Mouse (Mus musculus) hindbrain, embryonic 11.5 days (tissue): ENCODE results near the gene Smarcc2. TPM values are rescaled to one million over a fixed set of nuclear protein-coding genes. Genes with fewer than 3 reads are reported as not detected.

ENCODE experiments used
- ATAC-seq: fragments of 200-750 bp; cut with Nextera tagmentation; 2 replicates; pipeline ENCODE4 v1.8.0; 2017; ENCODE audit warnings: mild to moderate bottlenecking, moderate TSS enrichment, moderate library complexity; ENCODE audit not compliant: low FRiP score
- DNase-seq: peaks from one replicate; pipeline ENCODE4 v3.0.0-alpha.2; 2015; ENCODE audit warnings: low spot score
- H3K27ac ChIP-seq: fragments of 300-500 bp; sonication (generic); 2 replicates; pipeline ENCODE4 v1.5.1; 2014; ENCODE audit warnings: mild to moderate bottlenecking, low read depth, low read length
- H3K27me3 ChIP-seq: fragments of 300-500 bp; sonication (generic); 2 replicates; pipeline ENCODE4 v1.6.1; 2014; ENCODE audit warnings: mild to moderate bottlenecking, low read length, moderate library complexity, mixed read lengths; ENCODE audit not compliant: control insufficient read depth, insufficient read depth
- H3K36me3 ChIP-seq: fragments of 300-500 bp; sonication (generic); 2 replicates; pipeline ENCODE4 v1.6.1; 2014; ENCODE audit warnings: mild to moderate bottlenecking, low read length, moderate library complexity, mixed read lengths; ENCODE audit not compliant: control insufficient read depth, insufficient read depth
- H3K4me1 ChIP-seq: fragments of 300-500 bp; sonication (generic); replicated peaks from 2 replicates; pipeline ENCODE4 v1.6.1; 2014; ENCODE audit warnings: low read length, mixed read lengths; ENCODE audit not compliant: control insufficient read depth, insufficient read depth
- H3K4me2 ChIP-seq: fragments of 300-500 bp; sonication (generic); replicated peaks from 2 replicates; pipeline ENCODE4 v1.6.1; 2014; ENCODE audit warnings: mild to moderate bottlenecking, low read depth, low read length
- H3K4me3 ChIP-seq: fragments of 300-500 bp; sonication (generic); 2 replicates; pipeline ENCODE4 v1.5.1; 2014; ENCODE audit warnings: low read depth, low read length
- H3K9ac ChIP-seq: fragments of 300-500 bp; sonication (generic); 2 replicates; pipeline ENCODE4 v1.6.1; 2014; ENCODE audit warnings: low read depth, low read length
- H3K9me3 ChIP-seq: fragments of 300-500 bp; sonication (generic); 2 replicates; pipeline ENCODE4 v1.6.1; 2016; ENCODE audit warnings: low read length; ENCODE audit not compliant: control insufficient read depth
- WGBS: fragments of 180-500 bp; shearing (Covaris S2); extraction: QIAGEN DNeasy Blood & Tissue Kit; methylation state at CpG from one replicate; pipeline ENCODE4 v1.1.7; 2014; 5-methylcytosine and 5-hydroxymethylcytosine counted together
- polyA plus RNA-seq: library from polyadenylated mRNA; unstranded; fragments of >200 nt; fragmentation: Nextera tagmentation; extraction: Ambion mirVana; gene quantifications from 2 replicates; pipeline ENCODE4 v1.2.1, GENCODE M21; 2014

Smarcc2 gene
- 126 and 170 TPM in 2 replicates for polyA plus RNA-seq

DNA sequence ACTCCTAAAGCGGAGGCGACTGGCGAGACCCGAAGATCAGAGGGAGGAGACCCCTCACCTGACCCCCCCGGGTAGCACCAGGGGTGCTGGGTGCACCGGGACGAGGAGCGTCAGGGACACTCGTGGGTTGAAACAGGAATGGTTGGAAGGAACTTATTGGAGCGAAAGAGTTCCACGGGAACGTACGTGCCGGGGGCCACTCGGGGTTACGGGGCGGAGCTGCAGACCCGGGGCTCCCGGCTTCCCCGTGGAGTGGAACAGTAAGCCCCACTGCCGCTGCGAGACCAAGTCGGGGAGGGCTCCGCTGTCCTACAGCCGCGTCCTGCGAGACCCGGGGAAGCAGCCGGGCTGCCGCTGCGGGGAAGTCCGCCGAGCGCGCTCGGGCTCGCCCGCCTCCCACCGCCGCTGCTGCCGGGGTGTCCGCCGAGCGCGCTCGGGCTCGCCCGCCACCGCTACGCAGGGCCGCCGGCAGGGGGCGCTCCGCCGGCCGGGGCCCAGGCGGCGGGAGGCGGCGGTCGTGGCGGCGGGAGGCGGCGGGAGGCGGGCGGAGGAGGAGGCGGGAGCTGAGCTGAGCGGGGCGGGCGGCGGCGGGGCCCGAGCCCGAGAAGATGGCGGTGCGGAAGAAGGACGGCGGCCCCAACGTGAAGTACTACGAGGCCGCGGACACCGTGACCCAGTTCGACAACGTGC, at the start of gene Smarcc2:
Gene Smarcc2, plus strand, starts transcription at position 530 of the 690 bp plus-strand sequence.
- Histone ChIP-seq H3K27me3 (no peaks in the 10 kb centered on the region), H3K4me2 (peak within 1 kb of the TSS; percentile 79), H3K9ac (peak within 1 kb of the TSS; percentile 99), H3K27ac (peak within 1 kb of the TSS; percentile 96), H3K9me3 (no peaks in the 10 kb centered on the region), H3K36me3 (peaks cover under 1% of the 10 kb centered on the region; the same call in 1 of the 2 replicates), H3K4me1 (0 out of 2 replicates have a peak, but pooled peaks cover 2% of the 10 kb centered on the region), H3K4me3 (peak within 1 kb of the TSS; percentile 97)
- peak; percentile 77 for ATAC-seq
- DNase-seq, result peak; percentile 90
- under 1% methylated on average over 46 of the region's 86 CpGs for WGBS

DNA sequence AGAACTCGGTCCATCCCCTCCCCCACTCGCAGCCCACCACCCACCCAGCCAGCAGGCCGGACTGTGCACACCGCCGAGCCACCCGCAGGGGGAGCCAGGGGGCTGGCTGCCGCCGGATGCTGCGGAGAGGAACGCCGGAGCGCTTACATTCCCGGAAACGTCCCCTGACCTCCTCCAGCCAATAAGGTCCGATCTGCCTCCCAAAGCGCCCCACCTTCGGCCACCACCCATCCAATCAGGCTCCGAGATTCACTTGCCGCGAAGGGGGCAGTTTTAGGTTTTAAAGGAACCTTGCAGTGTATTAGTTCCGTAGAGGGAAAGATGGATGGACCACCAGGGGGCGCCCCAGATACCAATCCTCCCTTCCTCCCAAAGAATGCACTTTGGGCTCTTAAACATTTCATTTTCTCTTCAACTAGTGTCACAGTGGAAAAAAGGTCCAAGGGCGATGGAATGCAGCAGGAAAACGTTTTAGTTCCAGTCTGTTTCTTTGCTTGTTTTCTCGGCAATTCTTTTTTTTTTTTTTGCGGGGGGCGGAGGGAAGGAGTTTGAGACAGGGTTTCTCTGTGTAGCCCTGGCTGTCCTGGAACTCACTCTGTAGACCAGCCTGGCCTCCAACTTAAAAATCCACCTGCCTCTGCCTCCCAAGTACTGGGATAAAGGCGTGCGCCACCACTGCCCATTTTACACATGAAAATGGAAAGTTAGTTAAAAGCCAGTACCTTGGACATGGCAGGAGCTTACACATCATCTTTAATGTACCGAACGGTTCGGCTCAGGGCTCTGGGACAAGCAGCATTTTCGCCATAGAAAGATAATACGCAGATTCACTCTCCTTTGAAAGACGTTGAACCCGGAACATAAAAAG, 49.1 kb upstream of the Smarcc2 start:
- Histone ChIP-seq H3K4me1 (peaks cover 14% of the 10 kb centered on the region), H3K36me3 (peaks cover 8% of the 10 kb centered on the region; the same call in 1 of the 2 replicates), H3K4me3 (peak overlapping the region; percentile 68), H3K27ac (peak overlapping the region; percentile 73), H3K27me3 (no peaks in the 10 kb centered on the region), H3K4me2 (peak overlapping the region; percentile 85), H3K9me3 (no peaks in the 10 kb centered on the region), H3K9ac (peak overlapping the region; percentile 88)
- peak; percentile 91 for ATAC-seq
- 6% methylated on average over 36 of the region's 36 CpGs for WGBS
- peak; percentile 96 for DNase-seq

DNA sequence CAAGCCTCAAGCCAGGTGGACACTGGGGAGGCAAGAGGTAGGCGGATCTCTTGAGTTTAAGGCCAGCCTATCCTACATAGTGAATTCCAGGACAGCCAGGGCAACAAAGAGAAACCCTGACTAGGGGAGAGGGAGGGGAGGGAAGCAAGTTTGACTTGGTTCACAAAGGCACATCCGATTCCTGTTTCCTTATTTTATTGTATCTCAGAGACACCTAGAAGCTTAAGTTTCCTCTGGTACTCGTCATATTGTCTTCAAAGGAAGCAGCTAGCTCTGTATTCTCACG, 48.5 kb upstream of the Smarcc2 start:
- Histone ChIP-seq H3K4me1 (peaks cover 14% of the 10 kb centered on the region), H3K4me2 (peak overlapping the region; percentile 33), H3K27ac (no peak overlapping the region), H3K9me3 (no peaks in the 10 kb centered on the region), H3K36me3 (peaks cover 8% of the 10 kb centered on the region; the same call in 1 of the 2 replicates), H3K4me3 (peak overlapping the region; percentile 68), H3K27me3 (no peaks in the 10 kb centered on the region), H3K9ac (0 out of 2 replicates have a peak overlapping the region, but pooled peaks have one; percentile 3)
- WGBS, result 24% methylated on average over 4 of the region's 4 CpGs
- DNase-seq (no peak), ATAC-seq (no peak)

DNA sequence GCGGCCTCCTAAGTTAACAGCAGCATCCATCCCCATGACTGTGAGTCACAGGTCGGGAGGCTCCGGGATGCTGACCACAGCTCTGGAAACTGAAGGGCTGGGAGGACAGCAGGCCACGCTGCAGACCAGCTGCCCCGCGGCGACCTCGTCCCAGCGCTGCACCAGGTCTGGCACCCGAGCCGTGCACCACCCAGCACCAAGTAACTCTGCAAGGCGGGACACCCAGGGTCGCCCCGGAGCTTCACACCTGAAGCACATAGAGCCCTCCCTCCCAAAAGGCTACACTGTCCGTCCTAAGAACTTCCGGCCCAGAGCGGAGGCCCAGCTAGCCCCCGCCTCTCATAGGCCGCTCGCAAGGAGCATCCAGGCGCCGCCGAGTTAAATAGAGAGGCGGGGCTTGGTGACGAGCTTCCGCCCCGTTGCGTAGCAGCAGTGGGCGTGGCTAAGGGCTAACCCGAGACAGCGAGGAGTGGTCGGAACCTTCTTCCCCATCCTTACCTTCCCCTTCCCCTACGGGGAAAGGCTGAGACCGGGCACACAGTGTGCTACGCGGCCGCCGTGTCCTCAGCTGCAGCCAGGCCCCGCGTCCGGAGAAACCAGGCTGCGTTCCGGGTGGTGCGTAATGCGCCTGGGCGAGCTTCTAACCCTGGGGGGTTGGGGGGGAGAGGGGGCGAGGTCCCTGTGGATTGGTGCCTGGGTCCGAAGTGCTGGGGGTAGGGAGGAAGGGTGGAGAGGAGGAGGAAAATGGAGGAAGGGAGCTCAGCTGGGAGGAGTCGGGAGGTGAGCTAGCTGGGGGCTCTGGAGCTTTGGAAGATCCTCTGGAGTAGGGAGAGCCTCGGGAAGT, 47.6 kb upstream of the Smarcc2 start, which contains the start of the genes Nabp2 and Rnf41:
Gene Nabp2, minus strand, starts transcription at position 282 of the 844 bp plus-strand sequence.
Gene Rnf41, plus strand, starts transcription at position 447 of the 844 bp plus-strand sequence.
- Histone ChIP-seq H3K4me1 (peaks cover 14% of the 10 kb centered on the region), H3K27me3 (no peaks in the 10 kb centered on the region), H3K36me3 (peaks cover 4% of the 10 kb centered on the region; the same call in 1 of the 2 replicates), H3K4me3 (peak within 1 kb of the TSS; percentile 68), H3K27ac (peak within 1 kb of the TSS; percentile 76), H3K9ac (peak within 1 kb of the TSS; percentile 68), H3K9me3 (no peaks in the 10 kb centered on the region), H3K4me2 (peak within 1 kb of the TSS; percentile 89)
- DNase-seq (peak; percentile 100), ATAC-seq (peak; percentile 92)
- WGBS, result under 1% methylated on average over 49 of the region's 50 CpGs

DNA sequence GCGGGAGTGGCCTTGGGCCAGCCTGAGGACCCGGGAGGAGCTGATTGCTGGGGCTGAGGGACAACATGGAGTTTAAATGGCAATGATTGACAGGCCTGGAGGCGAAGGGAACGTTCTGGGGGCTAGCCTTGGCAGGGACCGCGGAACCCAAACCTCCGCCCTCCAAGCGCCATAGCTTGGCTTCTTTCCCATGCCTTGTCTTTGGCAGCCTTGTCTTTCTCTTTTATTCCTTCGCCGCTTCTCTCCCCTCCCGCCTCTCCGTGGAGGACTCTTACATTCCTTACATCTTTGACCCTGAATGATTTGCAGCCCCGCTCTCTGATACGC, 47.0 kb upstream of the Smarcc2 start:
- ATAC-seq (no peak), DNase-seq (no peak)
- H3K4me1 ChIP-seq, result peaks cover 14% of the 10 kb centered on the region
- no peaks in the 10 kb centered on the region for H3K9me3 ChIP-seq
- H3K4me2 ChIP-seq, result peak overlapping the region; percentile 89
- under 1% methylated on average over 14 of the region's 14 CpGs for WGBS
- H3K36me3 ChIP-seq, result peaks cover 8% of the 10 kb centered on the region; the same call in 1 of the 2 replicates
- peak overlapping the region; percentile 76 for H3K27ac ChIP-seq
- H3K27me3 ChIP-seq, result no peaks in the 10 kb centered on the region
- peak overlapping the region; percentile 68 for H3K9ac ChIP-seq
- peak overlapping the region; percentile 60 for H3K4me3 ChIP-seq

DNA sequence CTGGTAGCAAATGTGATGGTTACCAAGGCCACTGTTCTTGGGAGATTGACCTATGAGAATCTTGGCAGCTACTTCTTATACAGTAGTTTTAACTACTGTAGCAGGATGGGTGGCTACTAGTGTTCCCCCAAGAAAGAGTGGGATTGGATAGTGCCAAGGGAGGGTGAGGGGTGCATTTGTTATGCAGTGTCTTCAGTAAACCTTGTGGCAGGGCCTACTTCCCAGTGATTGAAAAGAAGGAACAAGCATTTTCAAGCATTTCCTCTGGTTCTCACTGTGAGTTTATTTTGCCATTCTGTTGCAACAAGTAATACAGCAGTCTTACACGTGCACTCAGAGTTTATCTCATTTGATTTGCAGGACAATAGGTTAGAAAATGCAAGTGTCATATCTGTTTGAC, 46.5 kb upstream of the Smarcc2 start:
- Histone ChIP-seq H3K36me3 (peaks cover 8% of the 10 kb centered on the region; the same call in 1 of the 2 replicates), H3K9ac (peak overlapping the region; percentile 68; the same call in 1 of the 2 replicates), H3K9me3 (no peaks in the 10 kb centered on the region), H3K4me3 (peak overlapping the region; percentile 60), H3K4me2 (peak overlapping the region; percentile 89), H3K27me3 (no peaks in the 10 kb centered on the region), H3K4me1 (peaks cover 14% of the 10 kb centered on the region), H3K27ac (peak overlapping the region; percentile 76; the same call in 1 of the 2 replicates)
- ATAC-seq (no peak), DNase-seq (no peak)
- 80% methylated on average over 1 of the region's 1 CpGs for WGBS

DNA sequence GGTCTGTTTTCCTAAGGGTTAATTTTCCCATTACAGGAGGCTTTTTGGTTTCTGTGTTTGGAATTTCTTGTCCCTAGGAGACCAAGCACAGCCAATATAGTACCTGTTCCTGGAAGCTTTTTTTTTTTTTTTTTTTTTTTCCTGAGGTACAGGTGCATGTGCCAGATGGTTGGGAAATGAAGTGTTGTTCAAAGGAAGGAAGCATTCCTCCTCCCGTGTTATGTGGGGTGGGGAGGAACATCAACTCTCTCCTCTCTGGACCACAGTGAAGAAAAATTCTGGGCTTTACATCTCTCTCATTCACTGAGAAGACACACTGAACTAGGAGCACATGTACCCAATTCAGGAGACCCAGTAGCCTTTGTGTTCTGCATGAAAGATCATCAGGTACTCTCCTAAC, 46.0 kb upstream of the Smarcc2 start:
- no peak for ATAC-seq
- 74% methylated on average over 1 of the region's 1 CpGs for WGBS

DNA sequence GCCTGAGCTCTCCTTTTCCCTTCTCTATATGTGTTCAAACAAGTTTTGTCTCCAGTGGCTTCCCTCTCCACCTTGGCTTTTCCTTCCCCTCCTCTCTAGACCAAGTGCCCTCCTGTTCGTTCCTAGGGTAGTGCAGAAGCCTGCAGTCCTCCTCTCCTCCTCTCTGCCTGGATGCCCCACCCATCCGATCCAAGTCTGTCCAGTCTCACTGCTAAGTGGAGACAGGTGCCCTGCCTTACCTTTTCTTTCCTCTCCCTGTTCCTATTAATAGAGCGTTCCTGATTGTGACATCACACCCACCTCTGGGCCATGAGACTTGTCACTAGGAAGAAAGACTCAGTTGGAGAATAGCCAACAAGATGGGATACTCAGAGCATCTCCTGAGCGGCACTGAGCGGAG, 44.2 kb upstream of the Smarcc2 start:
- DNase-seq (no peak), ATAC-seq (no peak)
- WGBS, result 90% methylated on average over 5 of the region's 5 CpGs
- Histone ChIP-seq H3K4me1 (peaks cover 7% of the 10 kb centered on the region), H3K4me3 (no peak overlapping the region), H3K9ac (no peak overlapping the region), H3K4me2 (no peak overlapping the region), H3K9me3 (no peaks in the 10 kb centered on the region), H3K27ac (no peak overlapping the region), H3K36me3 (0 out of 2 replicates have a peak, but pooled peaks cover 4% of the 10 kb centered on the region), H3K27me3 (no peaks in the 10 kb centered on the region)

More for the DNA sequence above, 46.0 kb upstream of the Smarcc2 start:
- no peak overlapping the region for H3K4me3 ChIP-seq
- peaks cover 4% of the 10 kb centered on the region; the same call in 1 of the 2 replicates for H3K36me3 ChIP-seq
- no peak overlapping the region for H3K9ac ChIP-seq
- peaks cover 14% of the 10 kb centered on the region for H3K4me1 ChIP-seq
- no peak overlapping the region for H3K4me2 ChIP-seq
- no peak for DNase-seq
- H3K27me3 ChIP-seq, result no peaks in the 10 kb centered on the region
- H3K9me3 ChIP-seq, result no peaks in the 10 kb centered on the region
- no peak overlapping the region for H3K27ac ChIP-seq
